Mouse (Mus musculus) urinary bladder, postnatal 10 days (tissue): Measurements from ENCODE around the gene Zpld1.

ENCODE experiments used
- DNase-seq: peaks from one replicate; pipeline ENCODE4 v3.0.0; 2022; ENCODE audit warnings: low spot score

The Zpld1 gene

GRCm38 (mm10) chr16:55297886-55298285, at the start of gene Zpld1:
Zpld1 (minus strand) TSS chr16:55297986.
- no peak for DNase-seq

GRCm38 (mm10) chr16:55345644-55346043, 47.9 kb upstream of the Zpld1 start:
- DNase-seq = no peak

GRCm38 (mm10) chr16:55321542-55322514, 24.0 kb upstream of the Zpld1 start:
- DNase-seq = no peak

GRCm38 (mm10) chr16:55316996-55317395, 19.2 kb upstream of the Zpld1 start:
- DNase-seq = no peak

GRCm38 (mm10) chr16:55312106-55312505, 14.3 kb upstream of the Zpld1 start:
- DNase-seq = no peak

DNA sequence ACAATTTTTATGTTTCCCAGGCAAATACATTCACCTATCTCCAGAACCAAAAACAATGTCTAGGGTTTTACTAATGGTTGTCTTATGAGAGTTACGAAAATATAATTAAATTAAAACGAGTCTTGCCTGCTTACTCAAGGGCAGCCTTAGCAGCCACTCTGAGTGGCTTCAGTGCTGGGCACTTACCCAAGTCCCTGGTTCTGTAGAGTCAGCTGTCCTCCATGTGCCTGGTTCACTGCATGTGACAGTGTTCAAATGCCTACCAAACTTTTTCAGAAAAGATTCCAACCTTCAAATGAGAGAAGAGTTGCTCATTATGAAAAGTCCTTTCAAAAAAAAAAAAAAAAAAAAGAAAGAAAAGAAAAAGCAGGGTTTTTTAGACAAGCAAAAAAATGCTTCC, 15.1 kb downstream of the Zpld1 start:
- DNase-seq = no peak

DNA sequence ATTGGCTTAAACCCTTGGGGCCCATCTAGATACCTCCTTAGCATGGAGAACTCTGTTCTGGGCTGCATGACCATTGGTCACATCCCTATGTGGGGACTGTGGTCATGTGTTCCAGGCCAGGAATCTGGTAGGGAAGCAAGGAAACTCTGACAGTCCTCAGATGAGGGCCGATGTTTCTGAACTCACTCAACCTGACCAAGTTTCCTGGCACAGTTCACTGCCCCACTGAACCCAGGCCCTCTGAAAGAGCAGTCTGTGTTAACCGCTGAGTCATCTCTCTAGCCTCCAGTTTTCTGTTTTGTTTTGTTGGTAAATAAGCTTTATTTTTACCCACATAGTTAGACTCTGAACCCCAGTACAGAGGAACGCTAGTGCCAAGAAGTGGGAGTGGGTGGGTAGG, 20.3 kb downstream of the Zpld1 start:
- no peak for DNase-seq

DNA sequence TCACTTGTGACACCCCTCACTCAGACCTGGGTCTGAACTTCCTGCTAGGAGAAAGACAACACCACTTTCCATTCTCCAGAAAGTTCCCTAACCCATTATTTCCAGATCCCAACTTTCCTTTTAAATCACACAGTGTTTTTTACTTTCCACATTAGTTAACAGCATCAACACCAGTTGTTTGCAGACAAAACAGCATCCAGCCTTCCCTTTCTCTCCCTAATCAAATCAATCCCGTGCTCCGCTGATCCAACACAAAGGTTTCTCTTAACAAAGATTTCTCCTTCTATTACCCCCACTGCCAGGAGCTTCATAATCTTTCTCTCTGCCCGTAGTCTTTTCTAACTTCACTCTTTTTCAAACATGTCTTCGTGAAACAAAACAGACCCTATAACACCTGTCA, 32.5 kb downstream of the Zpld1 start:
- no peak for DNase-seq

DNA sequence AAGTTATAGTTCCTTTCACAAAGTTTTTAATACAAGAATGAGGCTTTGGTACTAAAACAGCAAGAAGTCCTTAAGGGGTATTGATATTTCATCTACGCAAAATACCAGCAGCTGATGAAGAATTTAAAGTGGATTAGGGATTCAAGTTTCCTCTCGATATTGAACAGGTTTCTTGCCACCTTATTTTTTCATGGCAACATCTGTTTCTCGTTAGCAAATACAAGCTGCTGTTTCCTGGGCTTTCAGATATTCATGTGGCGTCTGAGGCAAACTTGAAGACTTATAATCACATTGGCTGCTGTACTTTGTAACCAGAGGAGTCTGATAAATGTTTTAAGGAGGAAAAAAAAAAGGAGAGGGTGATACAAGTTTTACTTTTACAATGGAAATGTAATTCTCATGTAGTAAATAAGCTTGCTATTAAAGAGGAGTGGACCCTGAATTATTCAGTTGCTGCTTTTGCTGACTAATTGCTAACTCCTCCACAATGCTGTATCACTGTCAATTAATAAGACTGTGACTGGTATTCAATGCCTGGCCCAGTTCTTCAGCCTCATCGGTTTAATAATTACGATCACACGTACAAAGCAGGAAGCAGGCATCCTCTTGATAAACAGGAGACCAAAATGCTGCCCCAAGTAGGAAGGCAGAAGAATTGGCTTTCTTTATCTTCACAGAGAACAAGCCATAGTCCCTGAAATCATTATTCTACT, 36.8 kb downstream of the Zpld1 start:
- DNase-seq = no peak

DNA sequence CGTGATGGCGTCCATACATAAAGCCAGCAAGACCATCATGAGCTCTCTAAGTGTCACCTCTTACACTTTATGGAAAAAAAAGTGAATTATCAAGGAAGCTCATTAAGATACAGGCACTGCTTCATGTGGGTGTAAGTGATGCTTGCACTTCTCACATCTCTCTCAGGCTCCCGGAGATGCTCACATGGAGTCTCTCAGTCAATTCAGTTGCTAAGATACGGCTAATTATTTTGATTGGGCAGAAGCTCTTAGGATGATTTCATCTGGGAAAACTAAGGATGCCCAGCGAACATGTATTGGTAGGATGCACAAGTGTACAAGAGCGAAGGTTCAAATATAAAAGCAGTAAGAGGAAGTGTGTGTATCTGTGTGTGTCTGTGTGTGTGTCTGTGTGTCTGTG, 38.1 kb downstream of the Zpld1 start:
- DNase-seq = no peak

GRCm38 (mm10) chr16:55240996-55241395, 56.8 kb downstream of the Zpld1 start:
- no peak for DNase-seq

- no peak for DNase-seq
Measured at GRCm38 (mm10) chr16:55228995-55229622, 68.7 kb downstream of the Zpld1 start.

DNA sequence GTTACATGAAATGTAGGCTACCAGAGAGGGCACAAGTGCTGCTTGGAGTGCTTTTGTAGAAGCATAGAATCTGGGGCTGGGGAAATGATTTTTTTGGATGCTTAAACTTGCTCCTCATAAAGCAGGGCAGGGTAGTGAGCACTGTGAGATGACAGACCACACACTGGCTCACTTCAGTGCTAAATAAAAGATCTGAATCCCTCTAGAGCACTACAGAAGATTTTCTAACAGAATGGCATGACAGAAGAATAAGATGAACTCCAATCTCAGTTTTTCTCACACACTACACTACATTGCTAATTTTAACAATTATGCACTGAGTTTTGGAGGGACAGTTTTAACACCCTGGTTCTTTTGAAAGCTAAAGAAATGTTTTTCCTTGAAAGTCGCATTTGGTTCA, 93.8 kb downstream of the Zpld1 start:
- no peak for DNase-seq

DNA sequence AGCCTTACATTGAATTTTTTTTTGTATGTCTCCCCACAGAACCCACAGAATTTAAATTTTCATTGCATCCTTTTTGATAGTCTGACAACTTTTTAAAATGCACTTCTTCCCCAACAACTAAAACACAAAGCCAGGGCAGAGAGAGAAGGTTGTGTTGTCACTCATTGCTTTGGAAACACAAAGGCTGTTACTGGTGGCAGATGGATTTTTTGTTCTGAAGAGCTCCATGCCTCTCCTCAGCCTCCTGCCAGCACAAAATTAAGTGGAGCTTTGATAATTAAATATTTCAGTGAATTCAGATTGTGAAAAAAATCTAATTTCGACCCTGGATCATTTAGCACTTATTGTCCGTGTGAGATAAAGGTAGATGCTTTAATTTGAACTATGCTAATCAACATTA, 107.4 kb downstream of the Zpld1 start:
- DNase-seq = no peak

DNA sequence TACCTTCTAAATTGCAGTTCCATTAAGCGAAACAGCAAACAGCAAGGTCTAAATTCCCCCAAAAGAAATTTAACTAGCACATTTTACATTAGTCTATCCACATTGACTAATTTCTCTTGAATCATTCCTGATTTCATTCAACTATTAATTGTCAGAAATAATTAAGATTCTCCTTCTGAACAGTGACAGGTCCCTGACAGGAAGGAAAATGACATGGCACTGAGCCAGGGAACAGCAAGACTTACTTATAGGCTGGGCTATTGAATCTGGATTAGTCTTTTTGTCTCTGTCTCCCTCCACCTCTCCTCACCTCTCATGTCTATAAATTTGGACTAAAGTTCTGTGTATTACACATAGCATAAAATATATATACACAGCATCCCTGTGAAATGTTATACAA, 112.4 kb downstream of the Zpld1 start:
- no peak for DNase-seq
